Mouse (Mus musculus) liver, embryonic 11.5 days (tissue): ENCODE measurements around the gene Rras. TPM values are rescaled to one million over a fixed set of nuclear protein-coding genes. Genes with fewer than 3 reads are reported as not detected.
A peak's percentile ranks its signal among the peaks of the same experiment; 100 is the strongest.

ENCODE experiments used
- ATAC-seq: fragments of 200-750 bp; cut with Nextera tagmentation; replicated peaks from 2 replicates; pipeline ENCODE4 v1.8.0; 2017; ENCODE audit warnings: moderate number of reproducible peaks, mild to moderate bottlenecking, moderate TSS enrichment, moderate library complexity; ENCODE audit not compliant: low FRiP score
- DNase-seq: peaks from one replicate; pipeline ENCODE4 v3.0.0-alpha.2; 2017; ENCODE audit warnings: low spot score
- H3K27ac ChIP-seq: fragments of 300-500 bp; sonication (generic); 2 replicates; pipeline ENCODE4 v1.5.1; 2014; ENCODE audit warnings: mild to moderate bottlenecking, low read depth, low read length, control low read depth
- H3K27me3 ChIP-seq: fragments of 300-500 bp; sonication (generic); replicated peaks from 2 replicates; pipeline ENCODE4 v1.6.1; 2014; ENCODE audit warnings: low read length, mixed read lengths; ENCODE audit not compliant: control insufficient read depth, insufficient read depth
- H3K36me3 ChIP-seq: fragments of 300-500 bp; sonication (generic); 2 replicates; pipeline ENCODE4 v1.6.1; 2014; ENCODE audit warnings: mild to moderate bottlenecking, low read length, moderate library complexity, mixed read lengths; ENCODE audit not compliant: control insufficient read depth, insufficient read depth
- H3K4me1 ChIP-seq: fragments of 300-500 bp; sonication (generic); replicated peaks from 2 replicates; pipeline ENCODE4 v1.6.1; 2014; ENCODE audit warnings: low read length, mixed read lengths; ENCODE audit not compliant: control insufficient read depth, insufficient read depth
- H3K4me2 ChIP-seq: fragments of 300-500 bp; sonication (generic); 2 replicates; pipeline ENCODE4 v1.6.1; 2014; ENCODE audit warnings: mild to moderate bottlenecking, control low read depth, moderate library complexity
- H3K4me3 ChIP-seq: fragments of 300-500 bp; sonication (generic); 2 replicates; pipeline ENCODE4 v1.5.1; 2014; ENCODE audit warnings: low read depth, low read length, control low read depth
- H3K9ac ChIP-seq: fragments of 300-500 bp; sonication (generic); 2 replicates; pipeline ENCODE4 v1.6.1; 2014; ENCODE audit warnings: low read depth, low read length, control low read depth
- H3K9me3 ChIP-seq: fragments of 300-500 bp; sonication (generic); 2 replicates; pipeline ENCODE4 v1.6.1; 2016; ENCODE audit warnings: low read length, inconsistent platforms, mixed read lengths; ENCODE audit not compliant: control insufficient read depth
- WGBS: fragments of 180-500 bp; shearing (Covaris S2); extraction: QIAGEN DNeasy Blood & Tissue Kit; methylation state at CpG from one replicate; pipeline ENCODE4 v1.1.7; 2014; 5-methylcytosine and 5-hydroxymethylcytosine counted together
- polyA plus RNA-seq: library from polyadenylated mRNA; unstranded; fragments of >200 nt; fragmentation: Nextera tagmentation; extraction: Ambion mirVana; gene quantifications from 2 replicates; pipeline ENCODE4 v1.2.1, GENCODE M21; 2014

Rras gene
- 19.3 and 21.6 TPM in 2 replicates for polyA plus RNA-seq

DNA sequence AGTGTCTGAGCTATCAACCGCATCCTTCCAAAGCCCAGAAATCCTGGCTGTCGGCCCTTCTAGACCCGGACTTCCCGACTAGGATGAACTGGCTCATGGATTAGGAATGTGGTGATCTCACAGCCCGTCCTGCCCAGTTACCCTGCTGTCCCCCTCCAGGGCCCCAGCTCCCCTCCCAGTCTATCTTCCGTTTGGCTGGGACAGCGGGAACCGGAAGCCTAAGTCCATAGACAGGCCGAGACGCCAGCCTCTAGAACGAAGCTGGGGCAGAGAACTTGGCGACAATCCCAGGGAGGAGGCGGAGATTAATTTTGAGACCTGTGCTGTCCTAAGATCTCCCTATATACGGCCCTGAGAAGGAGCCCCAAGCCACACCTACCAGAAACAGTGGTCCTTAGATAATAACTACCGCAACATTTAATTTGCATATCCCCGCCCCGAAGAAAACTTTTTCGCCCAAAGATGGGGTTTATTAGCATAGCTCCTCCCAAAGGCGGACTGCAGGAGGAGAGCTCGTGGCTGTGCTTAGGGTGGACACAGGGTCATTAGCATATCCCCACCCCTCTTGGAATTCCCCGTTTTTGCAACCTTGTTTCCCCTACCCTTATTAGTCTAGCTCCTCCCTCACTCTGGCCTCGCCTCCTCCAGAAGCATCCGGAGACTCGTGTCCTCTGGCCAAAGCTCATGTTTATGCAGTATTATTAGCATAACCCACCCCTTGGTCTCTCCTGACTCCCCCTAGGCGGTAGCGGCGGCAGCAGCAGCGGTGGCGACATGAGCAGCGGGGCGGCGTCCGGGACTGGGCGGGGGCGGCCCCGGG is at the start of gene Rras:
Gene Rras, plus strand, starts transcription at position 720 of the 820 bp plus-strand sequence.
- H3K4me1 ChIP-seq, result peaks cover 26% of the 10 kb centered on the region

DNA sequence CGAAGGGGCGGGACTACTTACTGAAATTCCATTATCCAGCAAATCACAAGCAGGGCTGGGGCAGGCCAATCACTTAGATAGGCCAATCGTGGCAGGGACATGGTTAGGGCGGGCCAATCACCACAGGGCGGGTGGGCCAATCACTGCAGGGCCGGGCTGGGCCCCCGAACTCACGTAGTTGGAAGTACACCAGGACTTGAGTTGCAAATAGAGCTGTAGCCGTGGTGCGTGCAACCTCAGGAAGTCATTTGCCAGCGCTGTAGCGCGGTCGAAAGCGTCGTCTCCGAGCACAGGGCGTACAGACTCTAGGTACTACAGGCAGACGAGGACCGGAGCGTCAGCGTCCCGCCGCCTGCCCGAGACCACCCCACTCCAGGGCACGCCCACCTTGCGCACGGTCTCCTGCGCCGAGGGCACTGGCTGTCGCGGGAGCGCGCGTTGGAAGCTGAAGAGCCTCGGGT is 47.5 kb upstream of the Rras start:
- no peaks in the 10 kb centered on the region for H3K27me3 ChIP-seq
- H3K27ac ChIP-seq, result no peak overlapping the region
- peaks cover 2% of the 10 kb centered on the region; the same call in 1 of the 2 replicates for H3K36me3 ChIP-seq
- H3K4me1 ChIP-seq, result peaks cover 22% of the 10 kb centered on the region
- ATAC-seq (peak; percentile 91), DNase-seq (peak; percentile 86)
- H3K9me3 ChIP-seq, result no peaks in the 10 kb centered on the region
- H3K4me3 ChIP-seq, result peak overlapping the region; percentile 47
- peak overlapping the region; percentile 6; the same call in 1 of the 2 replicates for H3K9ac ChIP-seq
- H3K4me2 ChIP-seq, result peak overlapping the region; percentile 66
- WGBS, result under 1% methylated on average over 36 of the region's 36 CpGs

More for the DNA sequence above, at the start of gene Rras:
- Histone ChIP-seq H3K27me3 (0 out of 2 replicates have a peak, but pooled peaks cover 6% of the 10 kb centered on the region), H3K36me3 (peaks cover 5% of the 10 kb centered on the region), H3K9ac (peak within 1 kb of the TSS; percentile 69), H3K4me2 (peak within 1 kb of the TSS; percentile 86), H3K27ac (peak within 1 kb of the TSS; percentile 96), H3K4me3 (peak within 1 kb of the TSS; percentile 92), H3K9me3 (no peaks in the 10 kb centered on the region)
- WGBS, result under 1% methylated on average over 36 of the region's 36 CpGs
- DNase-seq (peak; percentile 86), ATAC-seq (peak; percentile 88)

DNA sequence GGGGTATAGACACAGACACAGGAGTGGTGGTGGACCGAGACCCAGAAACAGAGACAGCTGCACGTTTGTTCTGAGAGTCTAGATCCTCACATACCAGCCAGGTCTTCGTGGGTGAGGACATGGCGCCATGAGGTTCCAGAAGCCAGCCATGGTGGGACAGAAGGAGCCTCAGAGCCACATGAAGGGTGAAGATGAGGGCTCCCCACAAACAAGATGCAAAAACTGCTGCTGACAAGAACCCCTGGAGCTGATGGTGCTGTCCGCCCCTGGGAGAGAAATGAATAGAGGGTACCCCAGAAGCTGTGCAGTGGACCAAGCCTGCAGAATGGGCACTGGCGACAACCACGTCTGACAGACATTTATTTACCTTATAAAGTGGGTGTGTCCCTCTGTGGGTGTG is 46.6 kb upstream of the Rras start:
- Histone ChIP-seq H3K27ac (no peak overlapping the region), H3K4me3 (peak overlapping the region; percentile 47), H3K36me3 (peaks cover 7% of the 10 kb centered on the region; the same call in 1 of the 2 replicates), H3K9ac (0 out of 2 replicates have a peak overlapping the region, but pooled peaks have one; percentile 6), H3K27me3 (no peaks in the 10 kb centered on the region), H3K4me1 (peaks cover 23% of the 10 kb centered on the region), H3K9me3 (no peaks in the 10 kb centered on the region), H3K4me2 (peak overlapping the region; percentile 66)
- 63% methylated on average over 7 of the region's 7 CpGs for WGBS
- ATAC-seq, result no peak
- no peak for DNase-seq

DNA sequence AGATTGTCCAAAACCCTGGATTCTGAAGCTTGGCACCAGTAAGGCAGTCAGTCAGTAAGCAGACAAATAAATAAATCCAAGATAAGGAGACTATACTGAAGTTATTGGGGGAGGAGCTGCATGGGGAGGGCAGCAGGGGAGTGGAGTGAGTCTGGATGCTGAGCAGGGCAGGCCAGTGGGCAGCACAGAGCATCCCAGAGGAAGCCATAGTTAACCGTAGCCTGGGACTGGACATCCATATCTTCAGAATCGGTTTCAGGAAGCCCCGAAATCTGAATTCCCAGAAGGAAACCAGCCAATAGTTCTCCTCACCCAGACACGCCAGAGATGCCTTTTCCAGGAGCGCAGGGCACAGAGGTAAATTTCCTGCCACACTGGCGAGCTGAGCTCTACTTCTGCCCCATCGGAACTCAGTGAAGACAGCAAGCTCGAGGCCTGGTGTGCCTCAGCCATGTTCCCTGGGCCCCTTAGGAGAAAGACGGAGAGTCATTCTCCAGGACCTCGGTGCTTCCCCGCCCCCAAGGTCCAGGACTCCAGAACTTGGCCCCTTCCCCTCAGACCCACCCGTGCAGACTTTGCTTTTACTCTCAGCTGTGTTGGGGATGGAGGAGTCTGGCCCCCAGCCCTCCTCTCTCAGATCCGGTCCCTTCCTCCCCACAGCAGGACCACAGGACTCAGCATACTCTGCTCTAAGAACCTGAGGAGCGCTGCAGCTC is 44.2 kb upstream of the Rras start:
- WGBS, result 45% methylated on average over 14 of the region's 14 CpGs
- H3K9me3 ChIP-seq, result no peaks in the 10 kb centered on the region
- H3K27ac ChIP-seq, result peak overlapping the region; percentile 74; the same call in 1 of the 2 replicates
- H3K27me3 ChIP-seq, result no peaks in the 10 kb centered on the region
- H3K4me2 ChIP-seq, result peak overlapping the region; percentile 75
- peaks cover 28% of the 10 kb centered on the region for H3K36me3 ChIP-seq
- peak overlapping the region; percentile 43 for H3K4me3 ChIP-seq
- DNase-seq, result no peak
- peaks cover 23% of the 10 kb centered on the region for H3K4me1 ChIP-seq
- peak overlapping the region; percentile 46 for H3K9ac ChIP-seq
- no peak for ATAC-seq

DNA sequence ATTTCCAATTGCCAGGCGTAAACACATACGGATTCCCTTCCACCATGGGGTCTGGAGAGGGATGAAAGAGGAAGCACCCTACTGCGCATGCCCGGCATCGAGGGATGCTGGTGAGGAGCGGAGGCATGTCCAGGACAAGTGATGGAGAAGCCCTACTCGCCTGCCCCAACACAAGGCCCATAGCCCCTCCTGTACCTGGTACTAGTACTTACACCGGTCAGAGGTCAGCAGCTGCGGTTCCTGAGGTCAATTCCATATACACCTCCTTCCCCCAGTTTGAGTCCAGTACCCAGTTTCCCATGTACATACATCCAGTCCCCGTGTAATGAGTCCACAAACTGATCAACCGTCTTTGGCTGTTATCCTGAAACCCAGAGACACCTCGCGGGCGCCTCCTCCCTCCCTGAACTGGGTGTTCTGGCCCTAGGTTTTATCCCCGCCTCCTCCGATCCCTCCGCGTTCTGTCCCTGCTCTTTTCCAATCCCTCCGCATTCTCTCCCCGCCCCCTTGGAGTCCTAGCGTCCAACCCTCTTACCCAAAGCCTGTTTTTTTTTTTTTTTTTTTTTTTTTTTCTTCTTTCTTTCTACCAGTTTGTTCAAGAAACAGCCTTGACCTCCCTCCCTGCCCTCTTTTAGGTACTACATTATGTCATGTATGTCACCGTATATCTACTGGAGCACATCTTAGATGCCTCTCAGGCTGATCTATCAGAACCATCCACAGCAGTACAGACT is 43.2 kb upstream of the Rras start, which contains the start of gene Cpt1c:
Gene Cpt1c, minus strand, starts transcription at position 469 of the 734 bp plus-strand sequence.
- peak within 1 kb of the TSS; percentile 43 for H3K4me3 ChIP-seq
- peaks cover 23% of the 10 kb centered on the region for H3K4me1 ChIP-seq
- H3K9ac ChIP-seq, result peak within 1 kb of the TSS; percentile 52
- H3K27me3 ChIP-seq, result no peaks in the 10 kb centered on the region
- DNase-seq, result peak; percentile 81
- peak; percentile 64 for ATAC-seq
- peak within 1 kb of the TSS; percentile 74 for H3K27ac ChIP-seq
- WGBS, result 4% methylated on average over 22 of the region's 22 CpGs
- peaks cover 38% of the 10 kb centered on the region for H3K36me3 ChIP-seq
- H3K4me2 ChIP-seq, result peak within 1 kb of the TSS; percentile 75
- H3K9me3 ChIP-seq, result no peaks in the 10 kb centered on the region

DNA sequence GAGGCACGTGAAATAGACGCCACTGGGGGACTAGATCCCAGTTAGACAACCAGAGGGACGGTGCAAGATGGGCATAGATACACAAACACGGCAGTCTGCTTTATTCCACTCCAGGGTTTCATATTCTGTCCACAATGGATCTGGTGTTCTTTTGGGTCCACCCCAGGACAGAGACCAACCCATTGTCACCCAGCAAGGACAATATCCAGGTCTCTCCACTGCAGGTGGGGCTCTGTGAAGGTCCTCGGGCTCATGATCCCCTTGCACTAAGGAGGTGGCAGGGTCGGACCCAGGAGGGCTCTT is 42.7 kb upstream of the Rras start:
- H3K4me1 ChIP-seq, result peaks cover 23% of the 10 kb centered on the region
- H3K36me3 ChIP-seq, result peaks cover 40% of the 10 kb centered on the region
- H3K27ac ChIP-seq, result peak overlapping the region; percentile 74
- no peaks in the 10 kb centered on the region for H3K27me3 ChIP-seq
- H3K9ac ChIP-seq, result no peak overlapping the region
- 23% methylated on average over 6 of the region's 6 CpGs for WGBS
- ATAC-seq (no peak), DNase-seq (no peak)
- H3K9me3 ChIP-seq, result no peaks in the 10 kb centered on the region
- H3K4me2 ChIP-seq, result peak overlapping the region; percentile 75
- 0 out of 2 replicates have a peak overlapping the region, but pooled peaks have one; percentile 17 for H3K4me3 ChIP-seq

DNA sequence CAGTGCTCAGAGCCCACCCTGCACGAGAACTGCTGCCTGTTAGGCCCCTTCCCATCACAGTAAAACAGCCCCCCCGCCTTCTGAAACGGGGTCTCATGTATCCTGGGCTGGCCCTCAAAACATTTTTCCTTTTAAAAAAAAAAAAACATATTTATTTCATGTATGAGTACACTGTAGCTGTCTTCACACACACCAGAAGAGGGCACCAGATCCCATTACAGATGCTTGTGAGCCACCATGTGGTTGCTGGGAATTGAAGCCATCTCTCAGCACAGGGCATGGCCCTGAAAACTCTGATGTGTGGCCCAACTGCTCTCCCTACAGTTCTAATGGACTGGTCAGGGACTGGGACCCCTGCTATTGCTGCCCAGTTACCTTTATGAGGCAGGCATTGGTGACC is 39.5 kb upstream of the Rras start:
- Histone ChIP-seq H3K9me3 (no peaks in the 10 kb centered on the region), H3K4me1 (peaks cover 20% of the 10 kb centered on the region)

DNA sequence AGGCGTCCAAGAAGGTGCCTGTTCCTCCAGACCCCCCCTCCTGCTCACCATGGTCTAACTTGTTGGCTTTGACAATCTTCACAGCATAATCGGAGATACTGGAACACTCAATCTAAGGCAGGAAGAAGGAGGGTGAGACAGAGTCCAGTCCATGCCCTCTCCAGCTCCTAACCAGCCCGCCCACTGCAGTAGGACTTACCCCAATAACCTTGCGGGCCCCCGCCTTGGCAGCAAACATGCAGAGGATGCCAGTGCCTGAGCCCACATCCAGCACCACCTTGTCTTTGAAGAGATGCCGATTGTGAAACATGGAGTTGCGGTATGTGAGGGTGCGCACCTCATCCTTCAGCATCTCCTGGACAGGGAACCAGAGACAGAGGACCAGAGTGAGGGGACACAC is 36.2 kb upstream of the Rras start:
- DNase-seq (no peak), ATAC-seq (no peak)
- Histone ChIP-seq H3K27ac (no peak overlapping the region), H3K9ac (no peak overlapping the region), H3K36me3 (peaks cover 58% of the 10 kb centered on the region), H3K4me2 (no peak overlapping the region), H3K27me3 (no peaks in the 10 kb centered on the region), H3K4me3 (no peak overlapping the region), H3K4me1 (peaks cover 17% of the 10 kb centered on the region), H3K9me3 (no peaks in the 10 kb centered on the region)
- WGBS, result 93% methylated on average over 8 of the region's 8 CpGs

More for the DNA sequence above, 39.5 kb upstream of the Rras start:
- DNase-seq, result no peak
- Histone ChIP-seq H3K36me3 (peaks cover 65% of the 10 kb centered on the region), H3K27me3 (no peaks in the 10 kb centered on the region), H3K27ac (no peak overlapping the region), H3K4me3 (no peak overlapping the region), H3K4me2 (no peak overlapping the region), H3K9ac (no peak overlapping the region)
- ATAC-seq, result no peak
- WGBS, result 93% methylated on average over 3 of the region's 3 CpGs
